Mouse (Mus musculus) embryonic fibroblast, embryonic 13.5 days (primary cell): ENCODE data around the gene Rab14.

Source experiments
- CTCF ChIP-seq: IDR thresholded peaks from 2 replicates; pipeline ENCODE4 v1.5.1; 2011; ENCODE audit warnings: mild to moderate bottlenecking, control low read depth, low read length, moderate library complexity, borderline replicate concordance; ENCODE audit not compliant: insufficient read depth
- POLR2A ChIP-seq: IDR thresholded peaks from 2 replicates; pipeline ENCODE4 v1.6.1; 2011; ENCODE audit warnings: low read depth, mild to moderate bottlenecking, control low read depth, low read length, moderate library complexity

- no peak for TF ChIP-seq CTCF
- no peak for TF ChIP-seq POLR2A
Observed at GRCm38 (mm10) chr2:35157836-35158235, 43.1 kb downstream of the Rab14 start.
